Mouse (Mus musculus) brain, embryonic 14.5 days (tissue): ENCODE data around the gene Lrrc75a.

Experiments used
- CTCF ChIP-seq: fragments of 200-500 bp; IDR thresholded peaks from 2 replicates; pipeline ENCODE4 v1.5.1; 2012; ENCODE audit warnings: inconsistent platforms, mild to moderate bottlenecking, moderate library complexity, borderline replicate concordance; ENCODE audit not compliant: insufficient read depth, insufficient read length; ENCODE audit errors: extremely low read depth
- POLR2A ChIP-seq: fragments of 200-500 bp; IDR thresholded peaks from 2 replicates; pipeline ENCODE4 v1.6.1; 2012; ENCODE audit warnings: mild to moderate bottlenecking, inconsistent platforms, borderline replicate concordance; ENCODE audit not compliant: poor library complexity, insufficient read depth, insufficient read length, severe bottlenecking; ENCODE audit errors: extremely low read depth

- TF ChIP-seq CTCF, result no peak
- no peak for TF ChIP-seq POLR2A
These were observed 90.2 kb downstream of the Lrrc75a start for GRCm38 (mm10) chr11:62558152-62558551.
